Mouse (Mus musculus): ENCODE results near the gene Mynn. TPM values are rescaled to one million over a fixed set of nuclear protein-coding genes. Genes with fewer than 3 reads are reported as not detected.

Gene Mynn
- polyA plus RNA-seq, 1 experiment from 2014 or later: 24.3 TPM

GRCm38 (mm10) chr3:30648466-30648865, 46.6 kb downstream of the Mynn start:
- WGBS: 93% methylated on average over 2 of the region's 2 CpGs

DNA sequence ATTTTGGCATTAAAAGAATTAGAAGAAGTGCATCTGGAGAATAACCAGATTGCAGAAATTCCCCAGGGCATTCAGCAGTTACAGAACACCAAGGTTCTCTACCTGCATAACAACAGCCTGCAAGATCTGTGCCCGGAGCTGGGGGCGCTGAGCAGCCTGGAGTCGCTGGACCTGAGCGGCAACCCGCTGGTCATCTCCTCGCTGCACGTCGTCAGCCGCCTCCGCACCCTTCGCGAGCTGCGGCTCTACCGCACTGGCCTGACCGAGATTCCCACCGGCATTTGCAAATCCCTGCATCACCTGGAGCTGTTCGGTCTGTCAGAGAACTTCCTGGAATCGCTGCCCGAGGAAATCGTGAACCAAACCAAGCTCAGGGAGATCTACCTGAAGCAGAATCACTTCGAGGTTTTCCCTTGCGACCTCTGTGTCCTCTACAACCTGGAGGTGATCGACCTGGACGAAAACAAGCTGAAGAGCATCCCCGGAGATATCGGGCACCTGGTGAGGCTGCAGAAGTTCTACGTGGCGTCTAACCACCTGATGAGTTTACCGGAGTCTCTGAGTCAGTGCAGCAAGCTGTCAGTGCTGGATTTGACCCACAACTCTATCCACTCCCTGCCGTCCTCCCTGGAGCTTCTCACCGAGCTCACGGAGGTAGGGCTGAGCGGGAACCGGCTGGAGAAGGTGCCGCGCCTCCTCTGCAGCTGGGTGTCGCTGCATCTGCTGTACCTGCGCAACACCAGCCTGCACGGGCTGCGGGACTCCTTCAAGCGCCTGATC, 48.4 kb downstream of the Mynn start:
- WGBS: under 1% methylated on average over 41 of the region's 41 CpGs
- DNase-seq (ENCODE audit: low spot score): peak; percentile 35
- peaks cover 28% of the 10 kb centered on the region for H3K4me1 ChIP-seq (replicated peaks)

More at GRCm38 (mm10) chr3:30648466-30648865, 46.6 kb downstream of the Mynn start:
- Histone ChIP-seq H3K4me1 (replicated peaks) (peaks cover 28% of the 10 kb centered on the region), H3K4me3 (no peak overlapping the region), H3K36me3 (no peaks in the 10 kb centered on the region), H3K27me3 (ENCODE audit: insufficient read depth, poor library complexity, severe bottlenecking) (peaks cover 42% of the 10 kb centered on the region), H3K27ac (no peak overlapping the region), H3K9me3 (no peaks in the 10 kb centered on the region)
- DNase-seq (ENCODE audit: low spot score): no peak

DNA sequence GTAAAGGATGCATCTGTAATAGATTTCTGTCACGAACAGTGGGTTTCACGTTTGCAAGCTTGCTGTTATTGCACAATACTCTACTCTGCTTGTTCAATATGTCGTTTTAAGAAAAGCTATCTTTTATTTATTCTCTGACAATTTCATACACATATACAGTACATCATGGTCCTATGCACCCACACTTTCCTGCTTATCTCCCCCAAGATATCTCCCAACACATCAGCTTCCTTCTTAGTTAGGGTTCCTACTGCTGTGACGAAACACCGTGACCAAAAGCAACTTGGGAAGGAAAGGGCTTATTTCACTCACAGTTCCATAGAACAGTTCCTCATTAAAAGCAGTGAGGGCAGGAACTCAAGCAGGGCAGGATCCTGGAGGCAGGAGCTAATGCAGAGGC, 54.1 kb downstream of the Mynn start:
- DNase-seq (ENCODE audit: low spot score): no peak
- Histone ChIP-seq H3K27me3 (ENCODE audit: insufficient read depth, poor library complexity, severe bottlenecking) (peaks cover 11% of the 10 kb centered on the region), H3K36me3 (no peaks in the 10 kb centered on the region), H3K27ac (no peak overlapping the region), H3K9me3 (no peaks in the 10 kb centered on the region), H3K4me3 (no peak overlapping the region), H3K4me1 (replicated peaks) (peaks cover under 1% of the 10 kb centered on the region; the same call in 1 of the 2 replicates)
- WGBS: 87% methylated on average over 5 of the region's 5 CpGs

More for the DNA sequence above, 48.4 kb downstream of the Mynn start:
- Histone ChIP-seq H3K9me3 (no peaks in the 10 kb centered on the region), H3K4me3 (peak overlapping the region; percentile 53), H3K36me3 (no peaks in the 10 kb centered on the region), H3K27me3 (ENCODE audit: insufficient read depth, poor library complexity, severe bottlenecking) (peaks cover 42% of the 10 kb centered on the region), H3K27ac (no peak overlapping the region)

GRCm38 (mm10) chr3:30658486-30658885, 56.6 kb downstream of the Mynn start:
- no peak for DNase-seq (ENCODE audit: low spot score)
- WGBS: 88% methylated on average over 9 of the region's 9 CpGs

More at GRCm38 (mm10) chr3:30658486-30658885, 56.6 kb downstream of the Mynn start:
- no peaks in the 10 kb centered on the region for H3K4me1 ChIP-seq (replicated peaks)
- H3K9me3 ChIP-seq: no peaks in the 10 kb centered on the region
- no peaks in the 10 kb centered on the region for H3K36me3 ChIP-seq
- no peaks in the 10 kb centered on the region for H3K27me3 ChIP-seq (ENCODE audit: insufficient read depth, poor library complexity, severe bottlenecking)
- H3K4me3 ChIP-seq: no peak overlapping the region
- H3K27ac ChIP-seq: no peak overlapping the region

Other genes starting within 250 kb of the Mynn start
- gene Mecom, start 54.1 kb upstream of the Mynn start, polyA plus RNA-seq (2016; fragmentation: Nextera tagmentation; extraction: Ambion mirVana): 25.8 and 26.7 TPM in 2 replicates
- gene Actrt3, start 2.1 kb upstream of the Mynn start, polyA plus RNA-seq (2016; fragmentation: Nextera tagmentation; extraction: Ambion mirVana): 0.14 TPM in 1 of 2 replicates, not detected in the other
- not detected in 2 replicates for gene Lrriq4, start 42.4 kb downstream of the Mynn start, polyA plus RNA-seq (2016; fragmentation: Nextera tagmentation; extraction: Ambion mirVana)
- 3.6 and 4.0 TPM in 2 replicates for gene Lrrc34, start 45.8 kb downstream of the Mynn start, polyA plus RNA-seq (2016; fragmentation: Nextera tagmentation; extraction: Ambion mirVana)
- gene Lrrc31, start 97.8 kb downstream of the Mynn start, polyA plus RNA-seq (2016; fragmentation: Nextera tagmentation; extraction: Ambion mirVana): not detected in 2 replicates
- gene Samd7, start 144.2 kb downstream of the Mynn start, polyA plus RNA-seq (2016; fragmentation: Nextera tagmentation; extraction: Ambion mirVana): not detected in 2 replicates
- gene Sec62, start 190.8 kb downstream of the Mynn start, polyA plus RNA-seq (2016; fragmentation: Nextera tagmentation; extraction: Ambion mirVana): 40.4 and 49.0 TPM in 2 replicates